Mouse (Mus musculus) CH12.LX (cell line): ENCODE measurements around the gene Mpz. TPM values are rescaled to one million over a fixed set of nuclear protein-coding genes. Genes with fewer than 3 reads are reported as not detected.
A peak's percentile ranks its signal among the peaks of the same experiment; 100 is the strongest.

Experiments
- DNase-seq: peaks from one replicate; pipeline ENCODE4 v3.0.0-alpha.2; 2013; ENCODE audit errors: extremely low read depth
- H3K27ac ChIP-seq: 2 replicates; pipeline ENCODE4 v1.5.1; 2012; ENCODE audit warnings: low read depth, mild to moderate bottlenecking, control low read depth, moderate library complexity; ENCODE audit not compliant: insufficient read depth
- H3K27me3 ChIP-seq: replicated peaks from 2 replicates; pipeline ENCODE3; 2012; ENCODE audit warnings: inconsistent platforms
- H3K36me3 ChIP-seq, 2 experiments: replicated peaks in 1 of 2; 2 replicates each; pipeline versions ENCODE3 to v1.6.1; 2012; ENCODE audit warnings: inconsistent platforms in 1 of 2, low read length in 1 of 2, mild to moderate bottlenecking in 1 of 2, mixed read lengths in 1 of 2, moderate library complexity in 1 of 2; ENCODE audit not compliant: control insufficient read depth in 1 of 2, insufficient read depth in 1 of 2
- H3K4me1 ChIP-seq, 2 experiments: 2 replicates each; pipeline ENCODE4 v1.6.1; 2012; ENCODE audit warnings: inconsistent platforms in 1 of 2, moderate library complexity in 1 of 2; ENCODE audit not compliant: insufficient read depth in 2 of 2, control insufficient read depth in 1 of 2
- H3K4me2 ChIP-seq: 2 replicates; pipeline ENCODE4 v1.6.1; 2012; ENCODE audit warnings: low read depth, mild to moderate bottlenecking, control low read depth; ENCODE audit not compliant: poor library complexity, insufficient read depth, severe bottlenecking
- H3K4me3 ChIP-seq, 3 experiments: fragments of 150-350 bp in 1 of 3; sonication (generic) in 1 of 3; replicated peaks in 1 of 3; 2 replicates each; pipeline versions ENCODE3 to v1.5.1; 2011 to 2012; ENCODE audit warnings: low read depth in 2 of 3, low read length in 2 of 3, mild to moderate bottlenecking in 2 of 3, moderate library complexity in 2 of 3, control low read depth in 1 of 3, improper control_type of control experiment in 1 of 3, inconsistent platforms in 1 of 3, mixed read lengths in 1 of 3; ENCODE audit not compliant: poor library complexity in 1 of 3
- H3K79me2 ChIP-seq: replicated peaks from 2 replicates; pipeline ENCODE4 v1.6.1; 2012; ENCODE audit warnings: mild to moderate bottlenecking, moderate library complexity; ENCODE audit not compliant: control insufficient read depth, poor library complexity, insufficient read depth, severe bottlenecking; ENCODE audit errors: extremely low read depth
- H3K9ac ChIP-seq: 2 replicates; pipeline ENCODE4 v1.6.1; 2012; ENCODE audit warnings: low read depth, mild to moderate bottlenecking, control low read depth, moderate library complexity; ENCODE audit not compliant: insufficient read depth
- H3K9me3 ChIP-seq: replicated peaks from 2 replicates; pipeline ENCODE3; 2012; ENCODE audit warnings: low read length, inconsistent platforms, mixed read lengths
- BHLHE40 ChIP-seq: IDR thresholded peaks from 2 replicates; pipeline ENCODE4 v1.6.1; 2011; ENCODE audit warnings: mild to moderate bottlenecking, low read depth, low read length, improper control_type of control experiment
- CHD1 ChIP-seq: IDR thresholded peaks from 2 replicates; pipeline ENCODE4 v1.6.1; 2012; ENCODE audit warnings: low read depth, low read length, improper control_type of control experiment, inconsistent platforms
- CHD2 ChIP-seq: IDR thresholded peaks from 2 replicates; pipeline ENCODE4 v1.6.1; 2011; ENCODE audit warnings: low read length, improper control_type of control experiment
- CTCF ChIP-seq, 2 experiments: IDR thresholded peaks in 1 of 2; conservative IDR thresholded peaks in 1 of 2; 2 replicates each; pipeline ENCODE4 v1.5.1; 2011 to 2012; ENCODE audit warnings: low read depth in 2 of 2, low read length in 2 of 2, improper control_type of control experiment in 1 of 2, inconsistent platforms in 1 of 2, mild to moderate bottlenecking in 1 of 2, moderate library complexity in 1 of 2
- E2F4 ChIP-seq: IDR thresholded peaks from 2 replicates; pipeline ENCODE4 v1.6.1; 2011; ENCODE audit warnings: low read depth, low read length, improper control_type of control experiment; ENCODE audit not compliant: insufficient replicate concordance
- ELF1 ChIP-seq: IDR thresholded peaks from 2 replicates; pipeline ENCODE4 v1.6.1; 2014; ENCODE audit warnings: low read depth, mild to moderate bottlenecking, inconsistent platforms, low read length, improper control_type of control experiment
- EP300 ChIP-seq: IDR thresholded peaks from 2 replicates; pipeline ENCODE4 v1.6.1; 2011; ENCODE audit warnings: low read length, improper control_type of control experiment
- ETS1 ChIP-seq: conservative IDR thresholded peaks from 2 replicates; pipeline ENCODE4 v1.6.1; 2012; ENCODE audit warnings: low read depth, mild to moderate bottlenecking, inconsistent platforms, low read length, improper control_type of control experiment, moderate library complexity
- GABPA ChIP-seq: IDR thresholded peaks from 2 replicates; pipeline ENCODE4 v1.6.1; 2012; ENCODE audit warnings: low read depth, low read length, improper control_type of control experiment, inconsistent platforms; ENCODE audit not compliant: insufficient replicate concordance
- HCFC1 ChIP-seq: IDR thresholded peaks from 2 replicates; pipeline ENCODE4 v1.6.1; 2012; ENCODE audit warnings: low read depth, mild to moderate bottlenecking, inconsistent platforms, low read length, improper control_type of control experiment
- IRF4 ChIP-seq: IDR thresholded peaks from 2 replicates; pipeline ENCODE4 v1.6.1; 2014; ENCODE audit warnings: low read depth, mild to moderate bottlenecking, inconsistent platforms, low read length, improper control_type of control experiment
- JUN ChIP-seq: IDR thresholded peaks from 2 replicates; pipeline ENCODE4 v1.6.1; 2011; ENCODE audit warnings: low read depth, mild to moderate bottlenecking, low read length, improper control_type of control experiment, moderate library complexity; ENCODE audit not compliant: insufficient read depth
- JUND ChIP-seq: conservative IDR thresholded peaks from 2 replicates; pipeline ENCODE4 v1.6.1; 2011; ENCODE audit warnings: low read depth, low read length, improper control_type of control experiment
- KAT2A ChIP-seq: IDR thresholded peaks from 2 replicates; pipeline ENCODE4 v1.6.1; 2012; ENCODE audit warnings: low read length, improper control_type of control experiment, inconsistent platforms; ENCODE audit not compliant: insufficient replicate concordance
- MAFK ChIP-seq: IDR thresholded peaks from 2 replicates; pipeline ENCODE4 v1.6.1; 2011; ENCODE audit warnings: low read length, improper control_type of control experiment; ENCODE audit not compliant: insufficient replicate concordance
- MAX ChIP-seq: IDR thresholded peaks from 2 replicates; pipeline ENCODE4 v1.6.1; 2011; ENCODE audit warnings: low read length, improper control_type of control experiment
- MAZ ChIP-seq: IDR thresholded peaks from 2 replicates; pipeline ENCODE4 v1.6.1; 2012; ENCODE audit warnings: low read depth, mild to moderate bottlenecking, inconsistent platforms, low read length, improper control_type of control experiment, moderate library complexity
- MEF2A ChIP-seq: IDR thresholded peaks from 2 replicates; pipeline ENCODE4 v1.6.1; 2014; ENCODE audit warnings: low read depth, mild to moderate bottlenecking, inconsistent platforms, low read length, improper control_type of control experiment, borderline replicate concordance
- MXI1 ChIP-seq: IDR thresholded peaks from 2 replicates; pipeline ENCODE4 v1.6.1; 2011; ENCODE audit warnings: mild to moderate bottlenecking, low read depth, low read length, improper control_type of control experiment
- MYC ChIP-seq: IDR thresholded peaks from 2 replicates; pipeline ENCODE4 v1.6.1; 2011; ENCODE audit warnings: low read depth, mild to moderate bottlenecking, improper control_type of control experiment, low read length
- NELFE ChIP-seq: IDR thresholded peaks from 2 replicates; pipeline ENCODE4 v1.6.1; 2011; ENCODE audit warnings: low read depth, low read length, improper control_type of control experiment
- NRF1 ChIP-seq: IDR thresholded peaks from 2 replicates; pipeline ENCODE4 v1.6.1; 2014; ENCODE audit warnings: low read depth, mild to moderate bottlenecking, inconsistent platforms, low read length, improper control_type of control experiment, moderate library complexity
- PAX5 ChIP-seq: IDR thresholded peaks from 2 replicates; pipeline ENCODE4 v1.6.1; 2012; ENCODE audit warnings: low read length, inconsistent platforms, mixed read lengths
- POLR2A ChIP-seq: IDR thresholded peaks from 2 replicates; pipeline ENCODE4 v1.6.1; 2011; ENCODE audit warnings: low read depth, mild to moderate bottlenecking, improper control_type of control experiment, low read length
- POLR2AphosphoS2 ChIP-seq: IDR thresholded peaks from 2 replicates; pipeline ENCODE4 v1.6.1; 2011; ENCODE audit warnings: low read depth, low read length, improper control_type of control experiment
- RAD21 ChIP-seq: IDR thresholded peaks from 2 replicates; pipeline ENCODE4 v1.6.1; 2011; ENCODE audit warnings: low read depth, mild to moderate bottlenecking, low read length, improper control_type of control experiment, moderate library complexity
- RCOR1 ChIP-seq: conservative IDR thresholded peaks from 2 replicates; pipeline ENCODE4 v1.6.1; 2012; ENCODE audit warnings: low read depth, mild to moderate bottlenecking, inconsistent platforms, low read length, improper control_type of control experiment
- SIN3A ChIP-seq: IDR thresholded peaks from 2 replicates; pipeline ENCODE4 v1.6.1; 2012; ENCODE audit warnings: low read length, improper control_type of control experiment, inconsistent platforms
- SMC3 ChIP-seq: IDR thresholded peaks from 2 replicates; pipeline ENCODE4 v1.6.1; 2011; ENCODE audit warnings: low read depth, low read length, improper control_type of control experiment
- TBP ChIP-seq: conservative IDR thresholded peaks from 2 replicates; pipeline ENCODE4 v1.6.1; 2011; ENCODE audit warnings: low read depth, low read length, improper control_type of control experiment
- TCF12 ChIP-seq: IDR thresholded peaks from 2 replicates; pipeline ENCODE4 v1.6.1; 2014; ENCODE audit warnings: low read depth, mild to moderate bottlenecking, inconsistent platforms, low read length, improper control_type of control experiment
- UBTF ChIP-seq: IDR thresholded peaks from 2 replicates; pipeline ENCODE4 v1.6.1; 2012; ENCODE audit warnings: low read depth, mild to moderate bottlenecking, inconsistent platforms, low read length, improper control_type of control experiment, moderate library complexity
- USF1 ChIP-seq: IDR thresholded peaks from 2 replicates; pipeline ENCODE4 v1.6.1; 2014; ENCODE audit warnings: low read depth, mild to moderate bottlenecking, inconsistent platforms, low read length, improper control_type of control experiment
- USF2 ChIP-seq: conservative IDR thresholded peaks from 2 replicates; pipeline ENCODE4 v1.6.1; 2011; ENCODE audit warnings: low read depth, low read length, improper control_type of control experiment
- ZC3H11A ChIP-seq: IDR thresholded peaks from 2 replicates; pipeline ENCODE4 v1.6.1; 2012; ENCODE audit warnings: low read depth, mild to moderate bottlenecking, inconsistent platforms, low read length, improper control_type of control experiment
- ZKSCAN1 ChIP-seq: IDR thresholded peaks from 2 replicates; pipeline ENCODE4 v1.6.1; 2012; ENCODE audit warnings: low read depth, inconsistent platforms, low read length, improper control_type of control experiment, borderline replicate concordance
- ZMIZ1 ChIP-seq: IDR thresholded peaks from 2 replicates; pipeline ENCODE4 v1.6.1; 2012; ENCODE audit warnings: low read depth, mild to moderate bottlenecking, inconsistent platforms, low read length, improper control_type of control experiment
- ZNF384 ChIP-seq: IDR thresholded peaks from 2 replicates; pipeline ENCODE4 v1.6.1; 2012; ENCODE audit warnings: low read depth, low read length, improper control_type of control experiment, inconsistent platforms
- dilution Hi-C: fragments of 300-500 bp; cut with MboI; formaldehyde crosslinking; loops from 2 replicates; pipeline ENCODE4 v1.14.3; 2020; ENCODE audit warnings: low sequenced_read_pairs; ENCODE audit not compliant: extremely low pct_unique_long_range_greater_than_20kb, extremely low pct_ligation_motif_present
- in situ Hi-C: fragments of 300-500 bp; cut with MboI; formaldehyde crosslinking; loops from 3 replicates; pipeline ENCODE4 v1.14.3; 2019; ENCODE audit warnings: low sequenced_read_pairs, low pct_ligation_motif_present, low pct_unique_long_range_greater_than_20kb, mixed read lengths
- polyA plus RNA-seq: library from polyadenylated mRNA; unstranded; fragments of >175 nt; gene quantifications from 2 replicates; pipeline ENCODE4 v1.2.1, GENCODE M21; 2012; ENCODE audit warnings: low read depth; ENCODE audit not compliant: insufficient read length
- total RNA-seq, 2 experiments: library from RNA; depleted of rRNA; stranded (reverse); fragments of 300-350 nt in 1 of 2; fragments of >200 nt in 1 of 2; gene quantifications; 2 replicates each; pipeline ENCODE4 v1.2.3; 2012 to 2014

Gene Mpz
- total RNA-seq (2012; rRNA removed), result 0.04 and 0.21 TPM in 2 replicates
- total RNA-seq (2014; rRNA removed), result not detected in 2 replicates
- 0.26 and 0.49 TPM in 2 replicates for polyA plus RNA-seq

GRCm38 (mm10) chr1:171149974-171150760 is at the start of gene Mpz, which contains the start of gene Sdhc:
Gene Mpz, plus strand, starts transcription at chr1:171150711.
Gene Sdhc, minus strand, starts transcription at chr1:171150603.
- dilution Hi-C loops, result no loop called here
- Histone ChIP-seq H3K27ac (0 out of 2 replicates have a peak within 1 kb of the TSS, but pooled peaks have one; percentile 9), H3K4me1 (peaks cover 4 to 25% of the 10 kb centered on the region in 2 experiments; a peak in 3 of 4 replicates), H3K36me3 (peaks cover 5 to 15% of the 10 kb centered on the region in 2 experiments), H3K9me3 (no peaks in the 10 kb centered on the region), H3K4me2 (peak within 1 kb of the TSS; percentile 84), H3K79me2 (no peaks in the 10 kb centered on the region; the same call in 1 of the 2 replicates), H3K9ac (peak within 1 kb of the TSS; percentile 89), H3K27me3 (no peaks in the 10 kb centered on the region), H3K4me3 (peak within 1 kb of the TSS; percentile 87 to 97 (median 97))
- TF ChIP-seq RCOR1, result no peak
- peak; percentile 59 for TF ChIP-seq ELF1
- TF ChIP-seq ZNF384, result no peak
- no peak for TF ChIP-seq KAT2A
- no peak for TF ChIP-seq RAD21
- no peak for TF ChIP-seq ZMIZ1
- no peak for TF ChIP-seq SMC3
- TF ChIP-seq JUN, result no peak
- no peak for TF ChIP-seq BHLHE40
- TF ChIP-seq HCFC1, result peak; percentile 75
- no peak for TF ChIP-seq PAX5
- 0 out of 2 replicates have a peak, but pooled peaks have one; percentile 34 for TF ChIP-seq UBTF
- TF ChIP-seq TBP, result peak; percentile 78
- no peak for TF ChIP-seq ZC3H11A
- peak; percentile 45; the same call in 1 of the 2 replicates for TF ChIP-seq MXI1
- no peak for TF ChIP-seq USF2
- no peak for TF ChIP-seq MAX
- no peak for TF ChIP-seq ETS1
- no peak for TF ChIP-seq E2F4
- no peak for TF ChIP-seq CHD2
- TF ChIP-seq POLR2A, result peak; percentile 91
- TF ChIP-seq CTCF (conservative IDR thresholded peaks at IDR 0.05 in 1 of 2, IDR thresholded peaks at IDR 0.05 in 1 of 2; ENCODE audit: low read depth in 2 of 2, low read length in 2 of 2), result no peak
- no peak for TF ChIP-seq USF1
- no peak for TF ChIP-seq MYC
- TF ChIP-seq SIN3A, result no peak
- no peak for TF ChIP-seq MAFK
- TF ChIP-seq NELFE, result peak; percentile 81
- no peak for TF ChIP-seq CHD1
- TF ChIP-seq NRF1, result no peak
- no peak for TF ChIP-seq POLR2AphosphoS2
- TF ChIP-seq EP300, result no peak
- no peak for TF ChIP-seq GABPA
- peak; percentile 84 for TF ChIP-seq ZKSCAN1
- TF ChIP-seq TCF12, result peak; percentile 62; the same call in 1 of the 2 replicates
- TF ChIP-seq MAZ, result no peak
- no peak for TF ChIP-seq MEF2A
- no peak for TF ChIP-seq JUND
- no peak for TF ChIP-seq IRF4
- in situ Hi-C loops, result no loop called here
- peak; percentile 92 for DNase-seq
